Mouse (Mus musculus) adrenal gland, adult 2 months (tissue): ENCODE measurements around the gene Ccdc152. TPM values are rescaled to one million over a fixed set of nuclear protein-coding genes. Genes with fewer than 3 reads are reported as not detected.
"Not testable (repeated sequence)": the region's sequence is repeated elsewhere in the genome, so short reads cannot be mapped to it uniquely, and the experiment has no call there.

Experiments used
- DNase-seq: peaks from one replicate; pipeline ENCODE4 v3.0.0; 2021
- polyA plus RNA-seq: library from polyadenylated mRNA; depleted of rRNA; stranded (reverse); fragments of >200 nt; gene quantifications from 2 replicates; pipeline ENCODE4 v1.2.3, GENCODE M21; 2012
- total RNA-seq, 2 experiments: library from RNA; stranded (reverse); gene quantifications; 2 replicates each; pipeline ENCODE4 v1.2.3; 2021

Ccdc152 gene
- total and polyA plus RNA-seq, 3 experiments, result not detected

DNA sequence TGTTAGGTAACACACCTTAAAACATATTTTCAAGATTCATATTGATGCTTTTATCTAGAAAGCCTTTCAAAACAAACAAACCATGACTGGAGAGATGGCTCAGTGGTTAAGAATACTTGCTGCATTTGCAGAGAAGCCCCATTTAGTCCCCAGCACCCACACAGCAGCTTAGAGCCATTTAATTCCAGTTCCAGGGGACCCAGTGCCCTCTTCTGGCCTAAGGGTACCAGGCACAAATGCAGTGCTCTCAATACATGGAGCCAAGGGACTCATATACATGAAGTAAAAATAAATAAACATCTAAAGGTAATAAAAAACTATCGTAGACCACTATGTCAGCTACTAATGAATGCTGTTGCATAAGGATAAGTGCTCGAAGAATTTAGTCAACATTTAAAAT lies 25.9 kb downstream of the Ccdc152 start:
- no peak for DNase-seq

DNA sequence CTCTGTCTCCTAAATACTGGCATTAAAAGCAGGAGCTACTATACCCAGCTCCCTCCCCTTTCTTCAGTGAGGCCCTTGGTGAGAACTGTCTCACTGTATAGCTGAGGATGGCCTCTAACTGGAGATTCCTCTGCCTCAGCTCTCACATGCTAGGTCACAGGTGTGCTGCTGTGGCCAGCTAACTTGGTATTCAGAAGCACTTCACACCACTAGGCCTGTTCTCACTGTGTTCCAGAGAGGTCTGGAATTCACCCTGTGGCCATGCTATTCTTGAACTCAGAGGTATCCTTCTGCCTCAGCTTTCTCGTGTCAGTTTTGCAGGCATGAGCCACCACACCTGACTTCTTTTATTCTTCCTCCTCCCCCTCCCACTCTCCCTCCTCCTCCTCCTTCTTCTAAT lies 30.1 kb downstream of the Ccdc152 start:
- no peak for DNase-seq

DNA sequence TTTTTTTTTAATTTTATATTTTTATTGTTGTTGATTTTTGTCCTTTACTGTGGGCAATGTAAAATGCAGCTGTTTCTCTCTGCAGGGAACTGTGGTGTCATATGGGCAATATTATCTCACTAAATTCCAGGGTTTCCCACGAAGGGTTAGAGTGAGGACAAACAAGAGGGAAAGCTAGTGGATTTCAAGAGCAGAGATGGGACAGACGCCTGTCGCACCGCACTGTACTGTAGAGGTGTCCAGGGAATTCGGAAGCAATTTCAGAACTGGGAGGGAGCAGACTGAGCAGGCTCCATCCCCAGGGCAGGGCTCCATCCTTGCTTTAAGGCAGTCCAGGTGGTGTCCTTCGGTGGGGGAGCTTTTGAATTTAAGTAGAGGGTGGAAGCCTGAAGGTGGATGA lies 32.1 kb downstream of the Ccdc152 start:
- no peak for DNase-seq

DNA sequence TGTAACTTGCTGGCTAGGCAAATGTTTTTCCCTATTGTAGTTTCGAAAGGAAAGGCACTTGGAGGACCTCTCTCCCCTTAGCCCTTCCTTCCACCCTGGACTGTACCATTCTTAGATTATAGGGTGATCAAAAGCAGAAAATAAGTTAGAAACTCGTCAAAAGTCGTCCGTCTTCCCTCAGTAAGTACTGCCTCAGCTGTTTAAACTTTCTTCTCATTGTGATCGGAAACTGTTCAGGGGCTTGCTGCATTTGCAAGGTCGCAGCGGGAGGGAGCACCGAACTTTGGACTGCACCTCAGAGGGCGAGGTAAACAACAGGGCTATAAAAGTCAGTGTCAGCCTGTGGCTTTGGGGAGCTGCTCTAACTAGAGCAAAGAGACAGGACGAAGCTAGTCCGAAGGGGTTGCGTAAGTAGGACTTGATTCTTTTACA lies 32.7 kb downstream of the Ccdc152 start:
- peak; percentile 89 for DNase-seq

DNA sequence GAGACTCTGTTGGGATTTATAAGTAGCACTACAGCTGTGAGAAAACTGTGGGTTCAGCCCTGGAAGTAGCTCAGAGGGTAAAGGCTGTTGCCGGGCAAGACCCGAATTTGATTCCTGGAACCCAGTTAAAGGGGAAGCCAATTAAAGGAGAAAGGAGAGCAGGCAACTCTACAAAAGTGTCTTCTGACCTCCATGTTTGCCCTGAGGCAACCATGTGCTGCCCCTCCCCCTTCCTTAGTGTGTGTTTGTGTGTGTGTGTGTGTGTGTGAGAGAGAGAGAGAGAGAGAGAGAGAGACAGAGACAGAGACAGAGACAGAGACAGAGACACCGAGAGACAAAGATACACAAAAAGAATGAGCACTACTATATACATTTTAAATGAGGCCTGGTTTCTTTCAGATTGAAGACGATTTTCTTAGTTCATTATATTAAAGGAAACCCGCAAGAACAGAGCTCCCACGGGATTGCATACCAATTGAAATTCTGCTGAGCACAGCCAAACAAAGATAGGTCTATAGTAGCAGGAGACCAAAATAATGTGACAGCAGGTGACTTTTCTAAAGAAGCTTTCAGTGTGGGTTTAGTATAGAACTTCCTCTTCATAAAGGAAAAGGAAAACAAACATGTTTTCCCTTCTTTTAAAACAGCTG lies 33.2 kb downstream of the Ccdc152 start:
- no peak for DNase-seq

DNA sequence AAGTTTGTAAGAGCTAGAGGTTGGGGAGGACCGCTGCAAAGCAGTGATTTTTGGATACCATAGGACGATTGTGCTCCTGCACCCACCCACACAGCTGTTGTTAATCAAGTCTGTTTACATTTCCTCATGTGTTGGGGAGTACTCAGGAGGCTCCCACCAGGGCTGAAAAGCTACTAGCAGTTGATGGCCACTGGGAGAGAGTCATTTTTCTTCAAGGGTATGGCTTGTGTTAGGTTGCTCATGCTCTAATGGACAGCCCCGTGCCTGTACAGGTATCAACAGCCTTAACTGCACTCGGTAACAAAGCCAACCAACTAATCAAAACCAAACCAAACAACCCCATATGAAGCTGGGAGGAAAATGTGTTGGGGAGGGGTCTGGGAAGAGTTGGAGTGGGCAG lies 33.8 kb downstream of the Ccdc152 start:
- no peak for DNase-seq

GRCm38 (mm10) chr15:3268247-3268646 lies 35.1 kb downstream of the Ccdc152 start, which contains the start of gene Selenop:
TSS of gene Selenop (plus strand) at chr15:3268547.
- no peak for DNase-seq

DNA sequence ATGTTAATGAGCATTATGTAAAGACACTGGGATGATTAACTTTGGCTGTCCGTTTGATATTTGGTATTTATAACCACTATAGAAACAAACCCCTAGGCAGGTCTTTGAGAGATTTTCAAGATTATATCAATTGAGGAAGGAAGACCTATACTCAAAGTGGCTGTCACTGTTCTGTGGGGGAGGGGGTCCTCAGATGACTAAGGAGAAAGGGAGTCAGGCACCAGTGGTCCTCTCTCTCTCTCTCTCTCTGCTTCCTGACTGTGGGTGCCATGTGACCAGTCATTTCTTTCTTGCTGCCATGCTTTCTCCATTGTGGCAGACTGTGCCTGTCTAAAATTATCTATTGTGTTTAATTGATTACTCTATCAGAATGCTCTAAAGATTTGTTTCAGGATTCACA lies 38.5 kb downstream of the Ccdc152 start:
- DNase-seq, result no peak

DNA sequence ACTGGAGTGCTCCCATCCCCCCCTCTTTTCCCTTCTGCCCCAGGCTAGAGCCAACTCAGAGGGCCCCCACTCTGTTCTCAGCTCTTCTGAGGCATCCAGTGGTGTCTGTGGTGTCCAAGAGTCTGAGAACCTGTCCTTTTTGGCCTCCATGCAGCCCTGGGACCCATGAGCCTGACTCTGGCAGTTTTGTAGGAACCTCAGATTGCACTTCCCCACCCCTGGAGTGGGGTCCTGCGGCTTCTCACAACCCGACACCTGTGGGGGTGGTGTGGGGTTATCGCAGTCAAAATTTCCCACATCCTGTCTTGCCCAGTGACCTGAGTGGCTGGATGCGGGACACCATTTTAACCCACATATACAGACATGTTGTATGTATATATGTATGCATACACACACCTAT lies 39.0 kb downstream of the Ccdc152 start:
- no peak for DNase-seq

- no peak for DNase-seq
Measured at GRCm38 (mm10) chr15:3262883-3263282, 40.4 kb downstream of the Ccdc152 start.

DNA sequence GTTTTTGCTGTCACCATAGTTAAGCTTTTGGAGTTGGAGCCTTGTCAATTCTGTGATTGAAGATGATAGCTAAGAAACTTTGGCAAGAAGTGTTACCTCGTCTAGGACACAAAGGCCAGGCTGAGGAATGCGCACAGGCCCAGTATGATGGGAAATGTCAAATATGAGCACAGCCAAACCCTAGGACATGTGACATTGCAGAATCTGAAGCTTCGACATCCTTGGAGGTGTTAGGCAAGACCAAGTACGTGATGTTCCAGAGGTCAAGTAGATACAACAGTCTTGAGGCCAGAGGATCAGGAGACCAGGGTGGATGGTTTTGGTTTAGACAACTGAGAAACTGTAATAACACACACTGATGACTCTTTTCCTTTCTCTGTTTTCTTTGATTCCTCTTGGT lies 43.0 kb downstream of the Ccdc152 start:
- no peak for DNase-seq

DNA sequence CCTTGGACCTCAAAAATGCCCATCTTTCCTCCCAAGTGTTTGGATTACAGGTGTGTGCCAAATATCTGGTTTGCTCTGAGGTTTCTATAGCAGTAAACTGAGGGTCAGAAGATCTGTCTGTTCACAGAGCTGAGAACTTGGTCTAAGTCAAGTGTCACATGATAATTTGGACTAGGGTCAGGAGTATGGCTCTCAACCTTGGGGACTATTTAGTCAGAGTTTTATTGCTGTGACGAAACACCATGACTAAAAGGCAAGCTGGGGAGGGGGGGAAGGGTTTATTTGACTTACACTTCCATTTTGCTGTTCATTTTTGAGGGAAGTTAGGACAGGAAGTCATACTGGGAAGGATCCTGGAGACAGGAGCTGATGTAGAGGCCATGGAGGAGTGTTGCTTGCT lies 44.3 kb downstream of the Ccdc152 start:
- DNase-seq, result no peak

- DNase-seq, result no peak
Measured at GRCm38 (mm10) chr15:3251718-3252067, 51.6 kb downstream of the Ccdc152 start.

DNA sequence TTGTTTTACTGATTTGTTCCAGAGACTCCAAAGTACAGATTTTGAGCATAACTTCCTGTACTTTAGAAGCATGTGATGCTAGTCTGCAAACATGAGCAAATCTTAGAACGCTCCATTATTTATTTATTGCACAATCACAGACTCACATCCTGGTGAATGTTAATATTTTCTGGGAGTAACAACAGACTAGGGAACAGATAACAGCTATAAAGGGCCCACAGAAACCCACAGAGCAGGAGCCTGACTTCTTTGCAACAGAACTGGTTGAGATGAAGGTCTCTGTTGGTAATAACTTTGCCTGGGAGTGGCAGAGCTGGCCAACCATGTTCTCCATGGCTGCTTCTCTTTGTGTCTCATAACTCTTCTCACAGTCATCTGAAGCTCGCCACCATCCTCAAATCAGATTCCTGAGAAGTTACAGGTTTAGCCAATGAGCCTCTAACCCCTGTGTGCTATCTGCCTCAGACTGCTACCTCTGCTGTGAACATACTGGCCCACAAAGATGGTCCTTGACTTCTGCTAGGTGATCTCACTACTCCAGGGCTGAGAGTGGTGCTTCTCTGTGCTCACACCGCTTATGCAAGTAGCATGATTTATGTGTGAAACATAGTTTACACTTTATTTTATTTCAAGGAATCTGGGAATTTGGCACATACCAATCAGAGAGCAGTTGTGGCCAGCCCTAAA lies 52.2 kb downstream of the Ccdc152 start:
- DNase-seq, result no peak

- DNase-seq, result no peak
Measured at GRCm38 (mm10) chr15:3250620-3251019, 52.7 kb downstream of the Ccdc152 start.

GRCm38 (mm10) chr15:3245036-3245435 lies 58.3 kb downstream of the Ccdc152 start:
- not testable (repeated sequence) for DNase-seq

DNA sequence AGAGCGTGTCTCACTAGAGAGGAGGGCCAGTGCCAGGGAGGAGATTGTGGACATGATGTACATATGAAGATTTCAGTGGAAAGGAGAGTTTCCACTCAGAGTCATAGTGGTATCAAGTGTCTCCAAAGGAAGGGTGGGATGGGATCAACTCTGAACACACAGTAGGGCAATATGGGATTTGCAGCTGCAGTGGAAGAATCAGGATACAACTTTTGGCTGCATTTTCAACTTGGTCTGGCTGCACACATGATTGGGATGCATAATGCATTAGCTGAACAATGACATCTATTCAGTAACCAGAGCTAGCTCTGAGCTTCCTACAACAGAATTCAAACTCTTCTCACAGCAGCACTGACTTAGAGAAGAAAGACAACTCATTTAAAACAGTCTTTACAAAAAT lies 65.4 kb downstream of the Ccdc152 start:
- no peak for DNase-seq

DNA sequence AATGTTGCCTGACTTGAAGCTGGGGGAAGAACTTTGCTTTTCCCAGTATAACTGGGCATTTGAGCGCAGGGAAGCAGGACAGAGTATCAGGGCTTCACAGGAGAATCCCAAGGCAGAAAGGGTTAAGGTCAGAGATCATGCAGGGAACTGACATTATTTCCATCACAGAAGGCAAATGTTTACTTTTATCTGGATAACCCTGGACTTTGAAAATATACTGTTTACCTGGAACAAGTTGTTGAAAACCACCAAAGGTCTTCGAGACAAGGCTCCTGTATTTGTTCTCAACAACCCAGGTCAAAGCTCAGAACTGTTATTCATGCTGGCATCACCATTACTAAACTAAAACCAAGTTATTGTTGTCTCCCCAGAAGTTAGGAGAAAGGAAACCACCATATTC lies 67.0 kb downstream of the Ccdc152 start:
- no peak for DNase-seq

DNA sequence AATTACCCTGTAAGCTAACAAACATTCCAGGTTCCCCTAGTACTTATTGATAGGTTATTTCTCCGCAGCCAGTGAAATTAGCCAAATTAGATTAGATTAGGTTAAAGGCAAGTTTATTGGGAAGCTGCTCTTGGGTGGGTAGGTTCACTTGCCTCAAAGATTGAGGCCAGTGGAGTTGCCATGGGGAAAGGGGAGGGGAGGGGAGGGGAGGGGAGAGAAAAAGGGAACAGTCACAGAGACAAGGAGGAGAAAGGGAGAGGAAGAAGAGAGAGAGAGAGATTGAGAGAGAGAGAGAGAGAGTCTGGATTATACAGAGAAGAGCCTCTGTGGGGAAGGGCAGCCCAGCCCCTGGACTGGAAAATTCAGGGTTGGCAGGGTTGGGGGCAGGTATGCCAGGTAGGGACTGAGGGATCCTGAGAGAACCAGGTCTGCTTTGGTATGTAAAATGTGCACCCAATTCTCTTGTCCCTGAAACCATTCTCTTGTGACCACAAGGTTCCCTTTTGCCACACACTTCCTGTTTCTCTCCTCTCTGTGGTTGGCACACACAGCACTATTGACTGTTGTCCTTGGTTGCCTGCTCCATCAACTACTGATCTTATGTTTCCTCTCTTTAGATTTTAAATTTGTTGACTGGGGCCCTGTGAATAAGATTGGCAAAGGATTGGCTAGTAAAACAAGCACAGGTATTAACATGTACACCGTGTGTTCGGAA lies 69.3 kb downstream of the Ccdc152 start:
- DNase-seq, result no peak

DNA sequence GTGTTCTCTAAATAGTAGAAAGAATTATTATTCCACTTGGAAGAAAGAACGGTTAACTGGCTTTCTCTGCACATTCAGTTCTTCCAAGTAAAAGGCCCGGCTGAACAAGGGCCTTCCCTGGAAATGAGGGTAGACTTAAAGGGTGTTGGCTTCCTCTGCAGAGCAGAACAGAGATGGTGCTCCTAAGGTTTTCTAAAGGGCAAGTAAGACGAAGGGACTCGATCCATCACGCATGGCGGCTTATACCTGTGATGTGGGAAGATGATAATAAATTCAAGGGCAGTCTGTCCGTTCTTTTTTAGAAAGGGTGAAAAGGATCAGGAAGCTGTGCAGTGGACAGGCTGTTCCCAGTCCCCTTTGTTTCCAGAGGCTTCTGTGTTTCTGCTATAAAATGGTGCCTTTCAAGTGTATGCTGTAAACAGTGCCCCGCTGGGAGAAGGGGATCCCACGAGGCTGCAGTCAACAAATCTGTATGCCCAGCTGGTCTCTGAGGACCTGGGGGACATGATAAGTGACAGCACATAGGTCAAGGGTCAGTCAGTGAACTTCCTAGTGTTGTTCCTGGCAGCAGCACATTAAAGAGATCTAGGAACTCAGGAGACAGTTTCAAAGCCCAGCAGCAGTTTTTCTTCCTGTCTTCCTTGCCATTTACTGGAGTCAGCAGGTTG lies 71.0 kb downstream of the Ccdc152 start:
- DNase-seq, result peak; percentile 44

GRCm38 (mm10) chr15:3231004-3231403 lies 72.3 kb downstream of the Ccdc152 start:
- DNase-seq, result no peak
